Mouse (Mus musculus): Measurements from ENCODE around the gene F13b.

- TF ChIP-seq EP300 (IDR thresholded peaks at IDR 0.05; ENCODE audit: low read length) (no peak), MAX (IDR thresholded peaks at IDR 0.05; ENCODE audit: low read length) (no peak), NELFE (IDR thresholded peaks at IDR 0.05; ENCODE audit: low read depth, low read length) (no peak), RCOR1 (conservative IDR thresholded peaks at IDR 0.05; ENCODE audit: low read depth, low read length) (no peak), CHD1 (IDR thresholded peaks at IDR 0.05; ENCODE audit: low read depth, low read length) (no peak), CTCF (conservative IDR thresholded peaks at IDR 0.05 in 1 of 2, IDR thresholded peaks at IDR 0.05 in 1 of 2; ENCODE audit: low read depth in 2 of 2, low read length in 2 of 2) (no peak), USF1 (IDR thresholded peaks at IDR 0.05; ENCODE audit: low read depth, low read length) (no peak), POLR2A (IDR thresholded peaks at IDR 0.05; ENCODE audit: low read depth, low read length) (no peak), CHD2 (IDR thresholded peaks at IDR 0.05; ENCODE audit: low read length) (no peak), MAZ (IDR thresholded peaks at IDR 0.05; ENCODE audit: low read depth, low read length) (no peak)
Observed at GRCm38 (mm10) chr1:139465936-139466335, 35.6 kb upstream of the F13b start.
